Mouse (Mus musculus): ENCODE measurements at regions not wholly inside any gene's neighbourhood (a gene's known extent, or its start where the extent isn't known, plus 50 kb on each side); places are given as distances from the start of the nearest gene placed in this dataset.

- H3K36me3 ChIP-seq (replicated peaks): no peaks in the 10 kb centered on the region
- no peaks in the 10 kb centered on the region for H3K9me3 ChIP-seq
- no peak overlapping the region for H3K27ac ChIP-seq (replicated peaks)
- DNase-seq (ENCODE audit: low spot score): no peak
- WGBS: 94% methylated on average over 10 of the region's 10 CpGs
- H3K4me3 ChIP-seq: no peak overlapping the region
- H3K4me1 ChIP-seq: peaks cover 15% of the 10 kb centered on the region
- no peaks in the 10 kb centered on the region for H3K27me3 ChIP-seq (replicated peaks; ENCODE audit: low read depth, poor library complexity, severe bottlenecking)
Observed at GRCm38 (mm10) chr10:83944897-83945296, 222.2 kb downstream of the 1500009L16Rik start.

- DNase-seq (ENCODE audit: low spot score): no peak
- Histone ChIP-seq H3K4me3 (no peak overlapping the region), H3K36me3 (replicated peaks) (no peaks in the 10 kb centered on the region), H3K27me3 (replicated peaks; ENCODE audit: low read depth, poor library complexity, severe bottlenecking) (no peaks in the 10 kb centered on the region), H3K4me1 (peaks cover 15% of the 10 kb centered on the region), H3K27ac (replicated peaks) (no peak overlapping the region), H3K9me3 (no peaks in the 10 kb centered on the region)
- WGBS: 92% methylated on average over 9 of the region's 9 CpGs
Observed at GRCm38 (mm10) chr10:83945503-83945902, 222.8 kb downstream of the 1500009L16Rik start.

- Histone ChIP-seq H3K9me3 (no peaks in the 10 kb centered on the region), H3K27me3 (replicated peaks; ENCODE audit: low read depth, poor library complexity, severe bottlenecking) (no peaks in the 10 kb centered on the region), H3K4me1 (peaks cover 14% of the 10 kb centered on the region), H3K27ac (replicated peaks) (no peak overlapping the region), H3K36me3 (replicated peaks) (no peaks in the 10 kb centered on the region), H3K4me3 (no peak overlapping the region)
- WGBS: 86% methylated on average over 11 of the region's 11 CpGs
- DNase-seq (ENCODE audit: low spot score): no peak
Observed at GRCm38 (mm10) chr10:83946186-83947176, 223.8 kb downstream of the 1500009L16Rik start.

GRCm38 (mm10) chr10:83957118-83957759 is 234.6 kb downstream of the 1500009L16Rik start:
- 67% methylated on average over 18 of the region's 18 CpGs for WGBS
- H3K27ac ChIP-seq (replicated peaks): 0 out of 2 replicates have a peak overlapping the region, but pooled peaks have one; percentile 15

GRCm38 (mm10) chr10:83958397-83958796 is 235.7 kb downstream of the 1500009L16Rik start:
- H3K4me3 ChIP-seq: no peak overlapping the region
- H3K27me3 ChIP-seq (replicated peaks; ENCODE audit: low read depth, poor library complexity, severe bottlenecking): peaks cover 14% of the 10 kb centered on the region; the same call in 1 of the 2 replicates
- 88% methylated on average over 3 of the region's 3 CpGs for WGBS
- peaks cover 24% of the 10 kb centered on the region for H3K4me1 ChIP-seq
- H3K9me3 ChIP-seq: no peaks in the 10 kb centered on the region
- H3K27ac ChIP-seq (replicated peaks): no peak overlapping the region
- H3K36me3 ChIP-seq (replicated peaks): no peaks in the 10 kb centered on the region
- DNase-seq (ENCODE audit: low spot score): no peak

More at GRCm38 (mm10) chr10:83957118-83957759, 234.6 kb downstream of the 1500009L16Rik start:
- Histone ChIP-seq H3K27me3 (replicated peaks; ENCODE audit: low read depth, poor library complexity, severe bottlenecking) (0 out of 2 replicates have a peak, but pooled peaks cover 6% of the 10 kb centered on the region), H3K36me3 (replicated peaks) (no peaks in the 10 kb centered on the region), H3K4me3 (no peak overlapping the region), H3K4me1 (peaks cover 19% of the 10 kb centered on the region), H3K9me3 (no peaks in the 10 kb centered on the region)
- peak; percentile 28 for DNase-seq (ENCODE audit: low spot score)

GRCm38 (mm10) chr10:83958826-83959225 is 236.2 kb downstream of the 1500009L16Rik start:
- Histone ChIP-seq H3K9me3 (no peaks in the 10 kb centered on the region), H3K36me3 (replicated peaks) (no peaks in the 10 kb centered on the region), H3K4me3 (no peak overlapping the region), H3K4me1 (peaks cover 28% of the 10 kb centered on the region), H3K27ac (replicated peaks) (no peak overlapping the region), H3K27me3 (replicated peaks; ENCODE audit: low read depth, poor library complexity, severe bottlenecking) (peaks cover 14% of the 10 kb centered on the region; the same call in 1 of the 2 replicates)
- DNase-seq (ENCODE audit: low spot score): no peak
- WGBS: 93% methylated on average over 2 of the region's 2 CpGs

- H3K4me1 ChIP-seq: peaks cover 35% of the 10 kb centered on the region
- no peak for DNase-seq (ENCODE audit: low spot score)
- peak overlapping the region; percentile 78 for H3K27ac ChIP-seq (replicated peaks)
- H3K4me3 ChIP-seq: no peak overlapping the region
- 0 out of 2 replicates have a peak, but pooled peaks cover 2% of the 10 kb centered on the region for H3K9me3 ChIP-seq
- no peaks in the 10 kb centered on the region for H3K36me3 ChIP-seq (replicated peaks)
- peaks cover 14% of the 10 kb centered on the region; the same call in 1 of the 2 replicates for H3K27me3 ChIP-seq (replicated peaks; ENCODE audit: low read depth, poor library complexity, severe bottlenecking)
- 80% methylated on average over 12 of the region's 12 CpGs for WGBS
Observed at GRCm38 (mm10) chr10:83963232-83963760, 240.6 kb downstream of the 1500009L16Rik start.

- 36% methylated on average over 12 of the region's 12 CpGs for WGBS
- Histone ChIP-seq H3K36me3 (replicated peaks) (no peaks in the 10 kb centered on the region), H3K4me3 (no peak overlapping the region), H3K27me3 (replicated peaks; ENCODE audit: low read depth, poor library complexity, severe bottlenecking) (peaks cover 14% of the 10 kb centered on the region; the same call in 1 of the 2 replicates), H3K27ac (replicated peaks) (peak overlapping the region; percentile 78), H3K9me3 (0 out of 2 replicates have a peak, but pooled peaks cover 2% of the 10 kb centered on the region), H3K4me1 (peaks cover 35% of the 10 kb centered on the region)
- DNase-seq (ENCODE audit: low spot score): peak; percentile 47
Observed at GRCm38 (mm10) chr10:83963779-83964643, 241.3 kb downstream of the 1500009L16Rik start.

GRCm38 (mm10) chr10:83964838-83965237 is 242.2 kb downstream of the 1500009L16Rik start:
- H3K27ac ChIP-seq (replicated peaks): peak overlapping the region; percentile 65

GRCm38 (mm10) chr10:83970501-83970900 is 247.8 kb downstream of the 1500009L16Rik start:
- 64% methylated on average over 3 of the region's 3 CpGs for WGBS

More at GRCm38 (mm10) chr10:83964838-83965237, 242.2 kb downstream of the 1500009L16Rik start:
- Histone ChIP-seq H3K9me3 (0 out of 2 replicates have a peak, but pooled peaks cover 2% of the 10 kb centered on the region), H3K4me3 (no peak overlapping the region), H3K4me1 (peaks cover 33% of the 10 kb centered on the region), H3K27me3 (replicated peaks; ENCODE audit: low read depth, poor library complexity, severe bottlenecking) (peaks cover 14% of the 10 kb centered on the region; the same call in 1 of the 2 replicates), H3K36me3 (replicated peaks) (no peaks in the 10 kb centered on the region)
- WGBS: 72% methylated on average over 5 of the region's 5 CpGs
- DNase-seq (ENCODE audit: low spot score): no peak

GRCm38 (mm10) chr10:83974548-83974947 is 251.9 kb downstream of the 1500009L16Rik start:
- no peak for DNase-seq (ENCODE audit: low spot score)
- 83% methylated on average over 6 of the region's 6 CpGs for WGBS
- Histone ChIP-seq H3K4me3 (no peak overlapping the region), H3K4me1 (peaks cover 34% of the 10 kb centered on the region), H3K36me3 (replicated peaks) (no peaks in the 10 kb centered on the region), H3K9me3 (no peaks in the 10 kb centered on the region), H3K27ac (replicated peaks) (no peak overlapping the region), H3K27me3 (replicated peaks; ENCODE audit: low read depth, poor library complexity, severe bottlenecking) (no peaks in the 10 kb centered on the region)

More at GRCm38 (mm10) chr10:83970501-83970900, 247.8 kb downstream of the 1500009L16Rik start:
- H3K4me3 ChIP-seq: no peak overlapping the region
- H3K4me1 ChIP-seq: peaks cover 26% of the 10 kb centered on the region
- no peaks in the 10 kb centered on the region for H3K36me3 ChIP-seq (replicated peaks)
- H3K27ac ChIP-seq (replicated peaks): no peak overlapping the region
- no peaks in the 10 kb centered on the region for H3K27me3 ChIP-seq (replicated peaks; ENCODE audit: low read depth, poor library complexity, severe bottlenecking)
- no peak for DNase-seq (ENCODE audit: low spot score)
- 0 out of 2 replicates have a peak, but pooled peaks cover 2% of the 10 kb centered on the region for H3K9me3 ChIP-seq
